Mouse (Mus musculus): ENCODE data around the gene Drd5.
A peak's percentile ranks its signal among the peaks of the same experiment; 100 is the strongest.

Drd5 gene

DNA sequence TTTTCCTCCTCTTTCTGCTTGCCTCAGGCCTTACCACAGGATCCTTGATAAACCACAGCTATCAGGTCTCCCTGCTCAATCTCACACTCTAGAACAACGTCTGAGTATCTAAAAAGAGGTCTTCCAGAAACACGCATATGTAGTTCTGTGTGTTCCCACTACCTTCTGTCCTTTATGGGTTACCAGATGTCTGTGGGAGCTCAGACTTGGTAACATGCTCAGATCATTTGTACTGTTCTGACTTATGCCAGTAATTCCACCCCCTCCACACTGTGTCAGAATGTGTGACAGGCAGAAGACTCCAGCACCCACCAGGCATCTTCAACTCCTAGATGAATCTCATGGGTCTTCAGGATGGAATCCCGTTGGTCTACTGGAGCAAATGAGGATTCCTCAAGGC, 37.8 kb downstream of the Drd5 start:
- no peak for DNase-seq

DNA sequence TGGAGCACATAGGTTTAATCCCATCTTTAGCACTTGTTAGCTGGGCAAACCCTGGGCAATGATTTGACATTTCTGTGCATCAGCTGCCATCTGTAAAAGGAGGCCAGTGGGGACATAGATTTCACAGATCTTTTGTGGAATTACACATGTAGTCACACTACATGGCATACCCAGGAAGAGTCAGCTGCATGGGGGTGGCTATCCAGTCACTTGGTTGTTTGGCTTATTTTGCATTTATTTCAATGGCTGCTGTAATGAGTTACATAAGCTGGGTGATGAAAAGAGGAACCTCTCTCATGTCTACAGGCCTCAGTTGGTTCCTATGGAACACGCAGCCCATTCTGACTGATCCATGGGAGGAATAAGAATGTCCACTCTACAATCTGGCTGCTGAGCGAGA, 40.5 kb downstream of the Drd5 start:
- no peak for DNase-seq

DNA sequence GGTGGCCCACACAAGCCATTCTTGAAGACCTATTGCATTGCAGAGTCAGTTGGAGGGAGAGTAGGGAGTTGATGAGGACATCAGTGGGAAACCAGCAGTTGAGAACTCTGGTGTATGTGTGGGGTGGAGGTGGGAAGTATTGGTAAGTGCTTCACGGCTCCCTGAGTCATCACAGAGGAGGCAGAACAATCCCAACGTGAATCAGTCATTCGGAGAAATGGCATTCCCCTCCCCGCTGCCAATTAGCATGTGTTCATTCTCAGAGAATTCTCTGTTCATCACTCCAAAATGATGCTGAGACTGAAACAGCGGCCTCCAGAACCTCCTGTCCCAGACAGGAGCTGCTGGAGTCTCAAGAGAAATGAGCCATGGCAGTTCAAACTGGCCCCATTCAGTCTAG, 45.2 kb downstream of the Drd5 start:
- DNase-seq, result no peak

DNA sequence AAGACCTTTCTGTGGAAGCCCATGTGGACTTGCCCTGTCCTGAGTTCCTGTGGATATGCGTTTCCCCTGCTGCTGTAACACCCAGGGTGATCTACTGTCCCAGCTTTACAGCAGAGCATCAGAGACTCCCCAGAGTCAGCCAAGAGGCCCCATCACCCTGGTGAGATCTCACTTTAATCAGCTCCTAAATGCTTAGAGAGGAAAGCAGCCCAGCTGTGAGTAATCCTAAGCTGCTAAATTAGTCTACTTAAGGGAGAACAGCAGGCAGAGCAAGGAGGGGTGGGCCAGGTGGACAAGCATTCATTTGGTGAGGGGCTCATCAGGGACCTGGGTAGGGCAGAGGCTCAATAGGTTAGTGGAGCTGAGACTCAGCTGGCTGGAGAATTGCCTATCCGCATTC, 46.4 kb downstream of the Drd5 start:
- DNase-seq, result no peak

DNA sequence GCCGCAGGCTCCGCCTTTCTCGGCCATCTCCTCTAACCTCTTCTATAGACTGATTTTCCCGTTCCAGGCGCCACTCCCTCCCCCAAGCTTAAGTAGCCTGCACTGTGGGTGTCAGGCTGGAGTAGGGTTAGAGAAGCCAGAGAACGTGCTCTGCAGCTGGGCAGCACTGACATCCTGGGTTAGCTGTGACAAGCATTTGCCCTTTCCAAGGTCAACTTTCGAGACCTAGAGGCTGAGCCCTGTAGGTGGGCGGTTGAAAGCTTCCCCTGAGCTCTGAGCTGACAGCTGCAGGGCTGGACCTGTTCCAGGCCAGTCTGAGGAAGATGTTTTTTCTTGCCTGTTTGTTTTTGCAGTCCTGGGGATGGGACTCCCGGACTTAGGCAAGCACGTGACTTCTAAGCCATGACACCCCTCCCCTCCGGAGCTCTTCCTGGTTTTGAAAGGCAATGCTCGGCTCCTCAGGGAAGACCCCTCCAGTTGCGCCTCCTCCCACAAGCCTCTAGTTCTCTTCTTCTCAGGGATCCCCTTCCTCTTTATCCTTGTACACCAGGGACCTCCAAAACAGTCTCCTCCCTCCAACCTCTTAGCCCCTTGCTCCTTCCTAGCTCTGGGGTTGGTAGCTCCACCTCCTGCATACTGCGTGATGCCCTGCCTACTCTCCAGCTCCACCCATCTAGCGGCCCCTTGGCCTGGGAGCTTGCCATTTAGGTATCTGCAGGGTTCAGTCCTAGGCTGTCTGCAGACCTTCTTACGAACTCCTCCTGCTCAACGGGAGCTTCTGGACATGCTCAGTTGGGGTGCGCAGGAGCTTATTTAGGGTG, 47.7 kb downstream of the Drd5 start:
- peak; percentile 49 to 62 for DNase-seq

DNA sequence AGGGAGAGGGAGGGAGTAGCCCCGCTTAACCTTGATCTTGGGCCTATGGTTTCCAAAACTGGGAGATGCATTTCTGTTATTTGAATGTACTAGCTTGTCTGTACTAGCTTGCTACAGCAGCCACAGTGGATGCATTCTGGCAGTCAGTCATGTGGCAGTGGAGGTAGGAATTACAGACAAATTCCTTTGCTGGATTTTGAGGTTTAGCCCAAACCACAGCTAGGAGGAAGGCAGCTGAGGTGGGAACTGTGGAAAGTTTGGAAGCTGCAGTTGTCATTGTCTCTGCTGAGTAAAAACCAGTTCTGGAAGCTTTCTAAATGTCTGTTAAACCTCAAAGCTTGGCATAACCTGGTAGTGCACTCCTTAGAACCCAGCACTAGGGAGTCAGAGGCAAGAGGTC, 52.1 kb downstream of the Drd5 start:
- no peak for DNase-seq

All from kidney, postnatal 25 days (tissue).